Mouse (Mus musculus): Measurements from ENCODE around the gene Acadm.

- TF ChIP-seq CTCF (IDR thresholded peaks at IDR 0.05): no peak
- TF ChIP-seq POLR2A (IDR thresholded peaks at IDR 0.05; ENCODE audit: insufficient read depth, low read depth, low read length): no peak
These were observed 14.9 kb downstream of the Acadm start for GRCm38 (mm10) chr3:153929526-153929925.

Measured in heart, adult 2 months (tissue).